Mouse (Mus musculus): ENCODE results near the gene Evpl.
A peak's percentile ranks its signal among the peaks of the same experiment; 100 is the strongest.
"Not testable (repeated sequence)": the region's sequence is repeated elsewhere in the genome, so short reads cannot be mapped to it uniquely, and the experiment has no call there.

Gene Evpl

DNA sequence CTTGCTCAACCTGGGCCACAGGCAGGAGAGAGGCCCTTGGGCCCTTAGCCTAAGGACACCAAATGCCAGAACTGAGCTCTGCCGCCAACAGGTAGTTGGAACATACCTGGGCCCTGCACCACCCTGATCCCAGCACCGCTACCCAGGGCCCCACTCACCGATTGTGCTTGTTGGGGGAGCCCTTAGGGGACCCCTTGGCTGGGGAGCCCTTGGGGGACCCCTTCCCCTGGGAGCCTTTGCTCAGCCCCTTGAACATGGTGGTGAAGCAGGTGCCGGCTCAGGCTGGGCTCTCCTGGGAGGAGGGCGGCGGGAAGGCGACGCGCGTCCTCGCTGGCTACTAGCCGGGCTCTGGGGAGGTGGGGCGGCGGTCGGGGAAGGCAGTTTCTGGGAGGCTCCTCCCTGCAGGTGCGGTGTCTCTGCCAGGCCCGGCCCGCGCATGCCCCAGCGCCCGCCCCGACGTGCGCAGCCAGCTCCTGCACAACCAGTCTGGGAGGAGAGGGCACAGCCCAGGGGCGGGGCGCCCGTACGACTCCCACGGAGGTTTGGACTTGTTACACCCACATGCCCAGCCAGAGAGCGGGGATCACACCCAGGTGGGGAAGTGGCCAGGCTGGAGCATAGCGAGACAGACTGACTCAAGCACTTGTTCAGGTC lies at the start of gene Evpl:
Gene Evpl (minus strand): TSS at position 336 of the 654 bp plus-strand sequence.
- DNase-seq (ENCODE audit: low spot score in 2 of 2) = no peak

GRCm38 (mm10) chr11:116287351-116287750 lies 49.5 kb upstream of the Evpl start:
- DNase-seq (ENCODE audit: low spot score in 2 of 2) = no peak

DNA sequence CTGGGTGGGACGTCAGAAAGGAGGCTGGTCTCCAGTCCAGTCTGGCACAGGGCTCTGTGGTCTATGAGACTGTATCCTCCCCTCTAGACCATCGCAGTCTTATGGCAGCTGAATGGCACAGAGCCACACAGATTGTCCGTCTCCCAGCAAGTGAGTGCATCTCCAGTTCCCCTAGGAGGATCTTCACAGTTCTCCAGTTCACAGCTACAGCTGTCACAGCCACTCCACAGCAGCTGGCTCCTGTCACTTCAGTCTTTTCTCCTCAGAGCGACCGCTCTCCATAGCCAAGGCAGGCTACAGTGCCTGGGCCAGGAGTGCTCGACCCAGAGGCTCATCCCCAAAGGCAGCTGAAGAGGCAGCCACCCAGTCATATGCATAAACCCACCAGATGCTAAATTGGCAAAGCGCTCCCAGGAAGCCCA lies 47.9 kb upstream of the Evpl start:
- DNase-seq (ENCODE audit: low spot score in 2 of 2) = no peak

DNA sequence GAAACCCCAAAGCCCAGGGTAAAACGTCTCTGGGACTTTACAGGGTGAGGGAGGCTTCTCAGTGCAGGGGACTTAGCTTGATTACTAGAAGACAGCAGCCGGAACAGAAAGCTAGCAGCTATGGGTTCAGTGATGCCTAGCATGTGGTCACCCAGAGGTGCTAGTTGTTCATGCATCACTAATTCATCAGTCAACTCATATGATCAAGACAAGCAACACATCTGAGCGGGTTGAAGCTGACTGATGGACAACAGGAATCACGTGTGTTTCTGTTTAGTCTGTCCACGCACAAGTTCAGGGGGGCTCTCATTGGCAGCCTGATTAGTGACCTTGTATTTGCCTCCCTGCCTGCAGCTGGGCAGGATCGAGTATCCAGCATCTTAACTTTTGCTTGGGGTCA lies 46.1 kb upstream of the Evpl start:
- DNase-seq (ENCODE audit: low spot score in 2 of 2) = no peak

DNA sequence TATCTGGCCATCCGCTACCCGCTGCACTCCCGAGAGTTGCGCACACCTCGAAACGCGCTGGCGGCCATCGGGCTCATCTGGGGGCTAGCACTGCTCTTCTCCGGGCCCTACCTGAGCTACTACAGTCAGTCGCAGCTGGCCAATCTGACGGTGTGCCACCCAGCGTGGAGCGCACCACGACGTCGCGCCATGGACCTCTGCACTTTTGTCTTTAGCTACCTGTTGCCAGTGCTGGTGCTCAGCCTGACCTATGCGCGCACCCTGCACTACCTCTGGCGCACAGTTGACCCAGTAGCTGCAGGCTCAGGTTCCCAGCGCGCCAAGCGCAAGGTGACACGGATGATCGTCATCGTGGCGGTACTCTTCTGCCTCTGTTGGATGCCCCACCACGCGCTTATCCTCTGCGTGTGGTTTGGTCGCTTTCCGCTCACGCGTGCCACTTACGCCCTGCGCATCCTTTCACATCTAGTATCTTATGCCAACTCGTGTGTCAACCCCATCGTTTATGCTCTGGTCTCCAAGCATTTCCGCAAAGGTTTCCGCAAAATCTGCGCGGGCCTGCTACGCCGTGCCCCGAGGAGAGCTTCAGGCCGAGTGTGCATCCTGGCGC lies 45.1 kb upstream of the Evpl start:
- DNase-seq (ENCODE audit: low spot score in 2 of 2) = no peak

- DNase-seq (ENCODE audit: low spot score in 2 of 2) = no peak
These were observed 44.2 kb upstream of the Evpl start for GRCm38 (mm10) chr11:116282089-116282488.

DNA sequence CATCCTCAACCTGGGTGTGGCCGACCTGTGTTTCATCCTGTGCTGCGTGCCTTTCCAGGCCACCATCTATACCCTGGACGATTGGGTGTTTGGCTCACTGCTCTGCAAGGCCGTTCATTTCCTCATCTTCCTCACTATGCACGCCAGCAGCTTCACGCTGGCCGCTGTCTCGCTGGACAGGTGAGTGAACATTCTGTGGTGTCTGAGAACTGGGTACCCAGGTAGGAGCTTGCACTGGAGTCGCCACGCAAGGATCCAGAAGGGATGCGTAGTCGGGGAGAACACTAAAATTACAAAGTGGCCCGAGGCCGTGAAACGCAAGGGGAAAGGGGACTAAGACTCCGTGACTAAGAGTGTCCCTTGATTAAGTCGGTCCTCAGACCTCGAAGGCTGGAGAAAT lies 43.8 kb upstream of the Evpl start:
- no peak for DNase-seq (ENCODE audit: low spot score in 2 of 2)

GRCm38 (mm10) chr11:116280751-116281663 lies 43.1 kb upstream of the Evpl start, which contains the start of gene Galr2:
Galr2 (plus strand) TSS chr11:116280939.
- DNase-seq (ENCODE audit: low spot score in 2 of 2) = no peak

DNA sequence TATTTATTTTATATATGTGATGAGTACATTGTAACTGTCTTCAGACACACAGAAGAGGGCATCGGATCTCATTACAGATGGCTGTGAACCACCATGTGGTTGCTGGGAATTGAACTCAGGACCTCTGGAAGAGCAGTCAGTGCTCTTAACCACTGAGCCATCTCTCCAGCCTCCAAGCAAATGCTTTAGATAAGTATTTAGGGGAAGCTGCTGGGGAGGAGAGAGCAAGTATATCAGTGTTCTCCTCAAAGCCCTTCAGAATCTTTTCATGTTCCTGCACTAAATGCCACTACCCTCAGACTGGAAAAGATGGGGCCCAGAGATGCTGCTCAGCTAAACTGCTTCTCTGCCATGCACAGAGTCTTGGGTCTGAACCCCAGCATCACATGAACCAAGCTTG lies 39.3 kb upstream of the Evpl start:
- not testable (repeated sequence) for DNase-seq (ENCODE audit: low spot score in 2 of 2)

GRCm38 (mm10) chr11:116274045-116274666 lies 36.3 kb upstream of the Evpl start, which contains the start of gene Srp68:
Srp68 (minus strand) TSS chr11:116274217.
- DNase-seq (ENCODE audit: low spot score in 2 of 2) = peak; percentile 96 to 98

DNA sequence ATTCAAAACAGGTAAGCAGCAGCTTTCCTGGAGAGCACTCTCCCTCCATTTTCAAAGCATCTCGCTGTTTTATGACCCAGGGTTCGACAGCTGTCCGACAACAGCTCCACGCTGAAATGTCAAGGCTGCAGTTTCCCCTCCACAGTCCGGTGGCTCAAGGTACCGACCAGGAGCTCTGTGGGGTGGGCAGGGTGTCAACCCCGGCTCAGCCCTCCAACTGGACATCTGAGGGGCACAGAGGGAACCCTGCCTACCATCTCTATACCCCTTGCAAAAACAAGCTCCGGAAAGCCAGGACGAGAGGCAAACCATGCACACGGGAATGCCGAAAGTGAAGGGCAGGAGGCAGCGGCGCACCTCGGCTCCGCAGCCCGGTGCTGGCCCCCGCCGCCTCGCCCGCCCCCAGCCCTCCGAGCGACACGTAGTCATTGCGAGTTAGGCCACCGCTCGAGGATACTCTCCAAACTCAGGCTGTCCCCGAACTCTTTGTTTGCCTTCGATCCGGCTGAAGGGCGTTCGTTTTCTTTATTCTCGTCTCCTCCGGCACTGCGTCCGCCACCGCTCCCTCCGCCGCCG lies 35.7 kb upstream of the Evpl start:
- DNase-seq (ENCODE audit: low spot score in 2 of 2) = no peak

DNA sequence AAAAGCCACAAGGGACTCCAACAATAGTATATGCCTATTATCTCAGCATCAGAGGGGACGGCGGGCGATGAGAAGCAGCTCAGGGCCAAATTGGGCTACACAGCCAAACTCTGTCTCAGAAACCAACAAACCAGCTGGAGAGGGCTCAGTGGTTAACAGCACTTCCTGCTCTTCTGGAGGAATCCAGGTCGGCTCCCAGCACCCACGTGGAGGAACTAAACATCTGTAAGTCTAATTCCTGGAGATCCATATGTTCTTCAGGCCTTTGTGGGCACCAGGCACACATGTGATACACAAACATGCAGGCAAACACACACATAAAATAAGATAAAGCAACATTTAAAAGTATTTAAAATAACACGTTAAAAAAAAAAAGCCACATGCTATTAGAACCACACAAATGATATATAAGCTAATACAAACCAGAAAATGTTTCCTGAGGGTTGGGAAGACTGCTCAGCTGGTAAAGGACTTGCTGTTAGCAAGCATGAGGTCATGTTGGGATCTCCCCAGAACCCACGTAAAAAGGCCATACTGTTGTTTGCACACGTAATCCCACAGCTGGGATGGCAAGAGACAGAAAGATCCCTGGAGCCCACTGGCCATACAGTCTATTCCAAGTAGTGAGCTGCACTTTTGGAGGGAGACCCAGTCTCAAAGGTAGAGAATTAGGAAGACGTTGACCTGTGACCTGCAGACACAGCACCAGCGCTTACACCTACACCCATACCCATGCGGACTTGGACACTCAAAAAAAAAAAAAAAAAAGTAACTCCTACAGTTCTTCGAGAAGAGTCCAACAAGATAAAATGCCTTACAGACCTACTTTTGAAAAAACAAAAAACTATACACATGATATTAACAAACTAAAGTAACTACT lies 35.0 kb upstream of the Evpl start:
- DNase-seq (ENCODE audit: low spot score in 2 of 2) = no peak

GRCm38 (mm10) chr11:116269560-116269959 lies 31.7 kb upstream of the Evpl start:
- no peak for DNase-seq (ENCODE audit: low spot score in 2 of 2)

DNA sequence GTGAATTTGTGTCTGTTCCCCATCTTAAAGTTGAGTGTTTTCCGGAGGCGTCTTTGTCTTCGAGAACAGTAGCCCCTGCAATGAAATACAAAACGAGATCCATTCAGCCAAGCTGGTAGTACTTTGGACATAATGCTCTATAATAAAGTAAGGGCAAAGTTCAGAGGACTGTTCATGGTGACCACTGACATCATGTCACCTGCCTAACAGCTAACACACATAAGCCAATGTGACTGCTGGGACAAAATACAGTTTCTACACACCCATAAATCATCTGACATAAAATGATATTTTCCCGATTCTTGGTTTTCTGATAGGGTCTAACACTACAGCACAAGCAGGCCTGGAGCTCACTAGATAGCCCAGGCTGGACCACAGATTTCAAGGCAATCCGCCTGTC lies 30.4 kb upstream of the Evpl start:
- no peak for DNase-seq (ENCODE audit: low spot score in 2 of 2)

DNA sequence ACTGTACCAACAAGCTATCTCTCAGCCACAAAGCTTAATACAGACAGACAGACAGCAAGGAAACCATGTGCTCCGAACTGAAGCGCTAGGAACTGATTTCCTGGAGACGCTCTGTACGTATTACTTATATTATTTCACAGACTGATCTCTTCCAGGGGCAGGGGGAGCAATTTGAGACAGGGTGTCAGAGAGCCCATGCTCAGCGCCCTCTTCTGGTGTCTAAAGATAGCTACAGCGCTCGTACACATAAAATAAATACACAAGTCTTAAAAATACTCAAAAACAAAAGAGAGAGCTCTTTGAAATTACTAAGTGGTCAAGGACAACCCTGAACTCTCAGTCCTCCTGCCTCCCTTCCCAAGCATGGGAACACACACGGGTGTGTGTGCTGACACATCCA lies 29.8 kb upstream of the Evpl start:
- DNase-seq (ENCODE audit: low spot score in 2 of 2) = no peak

- DNase-seq (ENCODE audit: low spot score in 2 of 2) = no peak
These were observed 28.0 kb upstream of the Evpl start for GRCm38 (mm10) chr11:116265850-116266249.

- peak in 1 of 2 experiments; percentile 29 for DNase-seq (ENCODE audit: low spot score in 2 of 2)
These were observed 27.5 kb upstream of the Evpl start for GRCm38 (mm10) chr11:116265352-116265751.

DNA sequence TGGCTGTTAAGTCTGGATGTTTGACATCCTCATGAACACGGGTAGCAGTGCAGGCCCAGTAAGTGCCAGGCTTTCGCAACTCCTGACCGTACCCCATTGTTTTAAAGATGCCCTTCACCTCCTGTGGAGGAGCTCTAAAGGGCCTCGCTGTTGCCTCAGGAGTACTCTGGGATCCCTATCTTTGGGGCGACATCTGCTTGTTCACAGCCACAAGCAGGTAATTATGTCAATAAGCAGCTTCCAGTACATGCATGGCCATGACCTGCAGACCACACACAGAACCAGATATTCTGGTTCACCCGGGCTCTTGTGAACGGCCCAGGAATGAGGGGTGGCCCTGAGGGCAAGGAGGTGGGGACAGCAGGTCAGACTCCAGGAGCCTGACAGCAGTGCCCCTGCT lies 22.4 kb upstream of the Evpl start:
- DNase-seq (ENCODE audit: low spot score in 2 of 2) = no peak

- DNase-seq (ENCODE audit: low spot score in 2 of 2) = no peak
These were observed 21.6 kb upstream of the Evpl start for GRCm38 (mm10) chr11:116259461-116259860.

- DNase-seq (ENCODE audit: low spot score in 2 of 2) = peak; percentile 22 to 27
These were observed 18.3 kb upstream of the Evpl start for GRCm38 (mm10) chr11:116255982-116256675.

All from right cerebral cortex, adult 2 months (tissue).